Mouse (Mus musculus): ENCODE data around the gene Cox8b.

DNA sequence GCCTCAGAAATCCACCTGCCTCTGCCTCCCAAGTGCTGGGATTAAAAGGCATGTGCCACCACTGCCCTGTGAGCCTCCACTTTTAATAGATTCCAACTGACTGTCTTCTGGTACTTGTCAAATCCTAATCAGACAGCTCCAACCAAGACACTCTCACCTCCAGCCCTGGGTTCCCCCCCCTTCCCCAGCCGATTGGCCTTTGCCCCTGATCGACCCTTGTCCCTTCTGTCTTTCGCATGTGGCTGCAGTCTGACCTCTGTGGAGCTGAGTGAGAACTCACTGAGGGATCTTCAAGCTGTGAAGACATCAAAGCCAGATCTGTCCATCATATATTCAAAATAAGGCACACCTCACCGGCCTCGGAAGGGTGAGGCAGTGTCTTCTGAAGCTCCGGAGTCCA, 26.9 kb upstream of the Cox8b start:
- TF ChIP-seq POLR2A (IDR thresholded peaks at IDR 0.05; ENCODE audit: low read depth, low read length) (no peak), CTCF (IDR thresholded peaks at IDR 0.05; ENCODE audit: extremely low read depth, insufficient read depth, insufficient read length, insufficient replicate concordance) (no peak)

Data from spleen, adult 2 months (tissue).